Mouse (Mus musculus): ENCODE measurements around the gene Plekho2. TPM values are rescaled to one million over a fixed set of nuclear protein-coding genes. Genes with fewer than 3 reads are reported as not detected.

Plekho2 gene
- polyA plus RNA-seq, 1 experiment = 28.5 TPM

GRCm38 (mm10) chr9:65534111-65534510 is 45.7 kb downstream of the Plekho2 start:
- Histone ChIP-seq H3K4me3 (replicated peaks; ENCODE audit: insufficient read depth, low read depth, low read length) (no peak overlapping the region), H3K4me1 (ENCODE audit: control insufficient read depth, insufficient read depth, low read length) (no peaks in the 10 kb centered on the region), H3K27me3 (ENCODE audit: control insufficient read depth, insufficient read depth, low read length) (no peaks in the 10 kb centered on the region), H3K27ac (ENCODE audit: insufficient read depth, low read length) (no peak overlapping the region)
- 82% methylated on average over 3 of the region's 3 CpGs for WGBS
- TF ChIP-seq CTCF (IDR thresholded peaks at IDR 0.05; ENCODE audit: borderline replicate concordance, insufficient read depth, low read depth, low read length) = no peak
- DNase-seq = no peak

DNA sequence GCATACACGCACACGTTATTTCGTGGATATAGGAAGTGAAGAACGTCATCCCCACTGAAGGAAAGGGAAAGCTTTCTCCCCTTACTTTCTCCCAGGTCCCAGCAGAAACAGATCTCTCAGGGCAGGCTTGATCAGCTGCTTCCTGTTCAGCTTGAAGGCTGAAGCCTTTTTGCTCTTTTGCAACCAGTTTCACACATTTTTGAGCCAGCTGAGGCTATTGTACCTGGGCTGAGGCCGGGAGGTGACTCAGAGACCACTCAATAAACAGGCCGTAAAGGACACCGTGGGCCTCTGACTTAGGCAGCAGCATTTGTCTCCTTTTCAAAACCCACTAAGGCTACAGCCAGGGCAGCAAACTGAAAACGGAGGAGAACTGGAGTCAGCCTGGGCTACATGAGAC is 46.9 kb downstream of the Plekho2 start:
- Histone ChIP-seq H3K27ac (ENCODE audit: insufficient read depth, low read length) (no peak overlapping the region), H3K27me3 (ENCODE audit: control insufficient read depth, insufficient read depth, low read length) (no peaks in the 10 kb centered on the region), H3K4me3 (replicated peaks; ENCODE audit: insufficient read depth, low read depth, low read length) (no peak overlapping the region), H3K4me1 (ENCODE audit: control insufficient read depth, insufficient read depth, low read length) (no peaks in the 10 kb centered on the region)
- DNase-seq = no peak
- WGBS = 96% methylated on average over 8 of the region's 8 CpGs
- TF ChIP-seq POLR2A (IDR thresholded peaks at IDR 0.05; ENCODE audit: borderline replicate concordance, insufficient read depth, low read length) (no peak), CTCF (IDR thresholded peaks at IDR 0.05; ENCODE audit: borderline replicate concordance, insufficient read depth, low read depth, low read length) (no peak)

- TF ChIP-seq POLR2A (IDR thresholded peaks at IDR 0.05; ENCODE audit: borderline replicate concordance, insufficient read depth, low read length) (no peak), CTCF (IDR thresholded peaks at IDR 0.05; ENCODE audit: borderline replicate concordance, insufficient read depth, low read depth, low read length) (no peak)
- DNase-seq = no peak
Observed at GRCm38 (mm10) chr9:65531283-65531682, 48.6 kb downstream of the Plekho2 start.

GRCm38 (mm10) chr9:65529659-65530058 is 50.2 kb downstream of the Plekho2 start:
- TF ChIP-seq CTCF (IDR thresholded peaks at IDR 0.05; ENCODE audit: borderline replicate concordance, insufficient read depth, low read depth, low read length) (no peak), POLR2A (IDR thresholded peaks at IDR 0.05; ENCODE audit: borderline replicate concordance, insufficient read depth, low read length) (no peak)
- Histone ChIP-seq H3K4me3 (replicated peaks; ENCODE audit: insufficient read depth, low read depth, low read length) (no peak overlapping the region), H3K4me1 (ENCODE audit: control insufficient read depth, insufficient read depth, low read length) (no peaks in the 10 kb centered on the region), H3K27me3 (ENCODE audit: control insufficient read depth, insufficient read depth, low read length) (no peaks in the 10 kb centered on the region), H3K27ac (ENCODE audit: insufficient read depth, low read length) (no peak overlapping the region)
- DNase-seq = no peak
- 65% methylated on average over 8 of the region's 8 CpGs for WGBS

More at GRCm38 (mm10) chr9:65531283-65531682, 48.6 kb downstream of the Plekho2 start:
- no peak overlapping the region for H3K4me3 ChIP-seq (replicated peaks; ENCODE audit: insufficient read depth, low read depth, low read length)
- no peak overlapping the region for H3K27ac ChIP-seq (ENCODE audit: insufficient read depth, low read length)
- no peaks in the 10 kb centered on the region for H3K27me3 ChIP-seq (ENCODE audit: control insufficient read depth, insufficient read depth, low read length)
- no peaks in the 10 kb centered on the region for H3K4me1 ChIP-seq (ENCODE audit: control insufficient read depth, insufficient read depth, low read length)
- WGBS = 92% methylated on average over 5 of the region's 5 CpGs

DNA sequence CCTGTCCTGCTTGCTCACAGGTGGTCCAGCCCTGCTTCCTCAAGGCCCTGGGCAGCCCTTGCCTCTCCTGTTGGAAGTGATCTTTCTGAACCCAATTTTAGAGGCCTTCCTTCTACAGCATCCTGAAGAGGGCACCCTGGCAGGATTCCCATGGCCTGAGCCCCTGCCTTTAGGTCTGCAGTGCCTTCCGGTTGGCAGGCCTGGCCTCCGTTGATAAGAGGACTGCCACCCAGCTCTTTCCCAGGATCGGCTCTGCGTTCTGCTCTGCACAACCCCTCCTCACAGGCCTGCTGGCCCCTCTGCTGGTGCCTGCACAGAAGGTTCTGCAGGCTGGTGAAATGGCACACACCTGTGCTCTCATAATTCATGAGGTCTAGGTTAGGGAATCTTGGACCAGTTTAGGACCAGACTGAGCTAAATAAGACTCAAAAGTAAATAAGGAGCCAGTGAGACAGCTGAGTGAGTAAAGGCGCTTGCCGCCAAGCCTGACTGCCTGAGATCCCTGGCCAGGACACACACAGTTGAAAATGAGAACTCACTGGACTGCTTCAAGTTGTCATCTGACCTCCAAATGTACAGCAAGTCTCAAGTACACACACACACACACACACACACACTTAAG is 51.3 kb downstream of the Plekho2 start:
- WGBS = 54% methylated on average over 6 of the region's 6 CpGs
- no peaks in the 10 kb centered on the region for H3K27me3 ChIP-seq (ENCODE audit: control insufficient read depth, insufficient read depth, low read length)

DNA sequence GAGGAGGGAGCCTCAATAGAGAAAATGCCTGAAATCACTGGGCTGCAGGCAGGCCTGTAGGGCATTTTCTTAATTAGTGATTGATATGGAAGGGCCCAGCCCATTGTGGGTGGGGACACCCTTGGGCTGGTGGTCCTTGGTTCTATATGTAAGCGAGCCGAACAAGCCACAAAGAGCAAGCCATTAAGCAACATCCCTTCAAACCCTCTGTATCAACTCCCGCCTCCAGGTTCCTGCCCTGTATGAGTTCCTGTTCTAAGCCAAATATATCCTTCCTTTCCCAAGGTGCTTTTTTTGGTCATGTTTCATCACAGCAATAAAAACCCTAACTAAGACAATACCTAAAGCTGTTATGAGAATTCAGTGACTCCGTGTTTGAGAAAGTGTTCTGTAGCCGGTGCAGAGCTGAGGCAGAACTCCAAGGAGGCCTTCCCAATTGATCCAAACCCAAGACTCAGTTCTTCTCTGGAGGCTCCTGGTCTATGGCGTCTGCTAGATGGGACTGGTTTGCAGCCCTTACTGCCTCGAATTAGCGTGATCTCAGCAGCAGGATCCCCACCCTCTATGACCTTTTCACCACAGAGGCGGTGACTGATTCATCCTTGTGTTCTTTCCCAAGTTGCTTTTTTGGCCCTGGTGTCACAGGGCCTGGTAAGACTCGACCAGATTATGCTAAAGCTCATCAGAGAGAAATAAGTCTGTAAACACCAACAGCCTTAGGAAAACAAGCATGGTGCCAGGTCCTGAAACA is 54.2 kb downstream of the Plekho2 start:
- H3K27ac ChIP-seq (ENCODE audit: insufficient read depth, low read length) = no peak overlapping the region
- H3K4me3 ChIP-seq (replicated peaks; ENCODE audit: insufficient read depth, low read depth, low read length) = no peak overlapping the region
- WGBS = 81% methylated on average over 10 of the region's 10 CpGs
- TF ChIP-seq CTCF (IDR thresholded peaks at IDR 0.05; ENCODE audit: borderline replicate concordance, insufficient read depth, low read depth, low read length) = no peak
- TF ChIP-seq POLR2A (IDR thresholded peaks at IDR 0.05; ENCODE audit: borderline replicate concordance, insufficient read depth, low read length) = no peak
- no peak for DNase-seq
- no peaks in the 10 kb centered on the region; the same call in 1 of the 2 replicates for H3K4me1 ChIP-seq (ENCODE audit: control insufficient read depth, insufficient read depth, low read length)
- H3K27me3 ChIP-seq (ENCODE audit: control insufficient read depth, insufficient read depth, low read length) = no peaks in the 10 kb centered on the region

More for the DNA sequence above, 51.3 kb downstream of the Plekho2 start:
- TF ChIP-seq CTCF (IDR thresholded peaks at IDR 0.05; ENCODE audit: borderline replicate concordance, insufficient read depth, low read depth, low read length) (no peak), POLR2A (IDR thresholded peaks at IDR 0.05; ENCODE audit: borderline replicate concordance, insufficient read depth, low read length) (no peak)
- H3K4me1 ChIP-seq (ENCODE audit: control insufficient read depth, insufficient read depth, low read length) = no peaks in the 10 kb centered on the region; the same call in 1 of the 2 replicates
- DNase-seq = no peak
- no peak overlapping the region for H3K27ac ChIP-seq (ENCODE audit: insufficient read depth, low read length)
- no peak overlapping the region for H3K4me3 ChIP-seq (replicated peaks; ENCODE audit: insufficient read depth, low read depth, low read length)

GRCm38 (mm10) chr9:65523611-65524364 is 56.1 kb downstream of the Plekho2 start:
- 20% methylated on average over 14 of the region's 14 CpGs for WGBS
- Histone ChIP-seq H3K4me1 (ENCODE audit: control insufficient read depth, insufficient read depth, low read length) (no peaks in the 10 kb centered on the region; the same call in 1 of the 2 replicates), H3K27me3 (ENCODE audit: control insufficient read depth, insufficient read depth, low read length) (no peaks in the 10 kb centered on the region), H3K4me3 (replicated peaks; ENCODE audit: insufficient read depth, low read depth, low read length) (no peak overlapping the region), H3K27ac (ENCODE audit: insufficient read depth, low read length) (no peak overlapping the region)
- DNase-seq = peak; percentile 70 to 72
- no peak for TF ChIP-seq POLR2A (IDR thresholded peaks at IDR 0.05; ENCODE audit: borderline replicate concordance, insufficient read depth, low read length)
- peak; percentile 97 for TF ChIP-seq CTCF (IDR thresholded peaks at IDR 0.05; ENCODE audit: borderline replicate concordance, insufficient read depth, low read depth, low read length)
